Mouse (Mus musculus): ENCODE measurements around the gene Fam184b. TPM values are rescaled to one million over a fixed set of nuclear protein-coding genes. Genes with fewer than 3 reads are reported as not detected.

Fam184b gene
- polyA plus RNA-seq, 1 experiment = 2.6 TPM

DNA sequence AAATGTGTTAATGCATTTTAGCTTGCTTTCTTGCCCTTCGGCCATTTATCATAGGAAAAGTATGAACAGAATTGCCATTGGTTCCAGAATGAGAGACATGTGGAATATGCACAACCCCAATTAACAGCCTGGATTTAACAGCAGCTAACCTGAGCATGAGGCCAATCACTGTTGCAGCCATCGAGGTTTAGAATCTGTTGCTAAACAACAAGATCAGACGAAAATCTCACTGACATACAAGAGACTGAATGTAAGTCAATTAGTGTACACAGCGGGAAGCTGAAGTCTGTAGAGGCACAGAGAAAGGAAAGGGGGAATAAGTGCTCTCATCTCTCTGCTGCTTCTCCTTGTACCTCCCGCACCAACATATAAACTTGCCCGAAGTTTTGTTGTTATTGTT, 46.1 kb downstream of the Fam184b start:
- DNase-seq (ENCODE audit: low read depth) = peak; percentile 81

DNA sequence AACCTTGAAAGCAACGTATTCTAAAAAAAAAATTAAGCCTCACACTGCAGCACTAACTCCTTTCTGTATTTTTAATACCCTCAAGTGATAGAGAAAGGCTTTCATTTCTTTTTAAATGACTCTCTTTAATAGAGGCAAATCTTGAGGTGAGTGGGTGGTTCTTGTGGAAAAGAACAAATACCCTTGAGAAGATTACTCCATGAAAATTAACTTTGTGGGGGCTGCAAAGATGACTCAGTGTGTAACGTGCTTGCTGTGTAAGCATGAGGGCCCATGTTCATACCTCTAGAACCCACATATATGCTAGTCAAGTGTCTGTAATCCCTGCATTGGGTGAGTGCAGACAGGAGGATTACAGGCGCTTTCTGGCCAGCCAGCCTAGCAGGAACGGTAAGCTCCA, 49.3 kb downstream of the Fam184b start:
- DNase-seq (ENCODE audit: low read depth) = no peak

More for the DNA sequence above, 46.1 kb downstream of the Fam184b start:
- TF ChIP-seq POLR2A (IDR thresholded peaks at IDR 0.05; ENCODE audit: borderline replicate concordance, extremely low read depth, insufficient read depth, insufficient read length, poor library complexity, severe bottlenecking) (no peak), CTCF (IDR thresholded peaks at IDR 0.05; ENCODE audit: borderline replicate concordance, extremely low read depth, insufficient read depth, insufficient read length) (no peak)

DNA sequence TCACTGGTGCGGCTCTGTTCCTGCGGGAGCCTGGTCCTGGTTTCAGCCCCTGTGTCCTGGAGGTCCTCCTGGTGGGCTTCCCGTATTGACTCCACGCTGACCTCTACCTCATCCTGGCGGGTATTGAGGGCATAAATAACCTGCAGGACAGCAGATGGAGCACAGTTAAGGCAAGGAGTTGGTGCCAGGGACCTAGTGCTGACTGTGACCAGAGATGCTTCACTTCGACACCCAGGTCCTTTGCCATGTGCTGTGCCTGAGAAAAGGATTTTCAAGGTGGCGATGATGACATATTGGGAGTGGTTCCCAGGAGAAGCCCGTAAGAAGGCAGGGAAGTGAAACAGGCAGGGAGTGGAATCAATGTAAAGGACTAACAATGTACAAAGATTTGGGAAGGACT, 54.8 kb downstream of the Fam184b start:
- DNase-seq (ENCODE audit: low read depth) = no peak
- no peak for TF ChIP-seq CTCF (IDR thresholded peaks at IDR 0.05; ENCODE audit: borderline replicate concordance, extremely low read depth, insufficient read depth, insufficient read length)
- no peak for TF ChIP-seq POLR2A (IDR thresholded peaks at IDR 0.05; ENCODE audit: borderline replicate concordance, extremely low read depth, insufficient read depth, insufficient read length, poor library complexity, severe bottlenecking)

More for the DNA sequence above, 49.3 kb downstream of the Fam184b start:
- no peak for TF ChIP-seq CTCF (IDR thresholded peaks at IDR 0.05; ENCODE audit: borderline replicate concordance, extremely low read depth, insufficient read depth, insufficient read length)
- TF ChIP-seq POLR2A (IDR thresholded peaks at IDR 0.05; ENCODE audit: borderline replicate concordance, extremely low read depth, insufficient read depth, insufficient read length, poor library complexity, severe bottlenecking) = no peak

DNA sequence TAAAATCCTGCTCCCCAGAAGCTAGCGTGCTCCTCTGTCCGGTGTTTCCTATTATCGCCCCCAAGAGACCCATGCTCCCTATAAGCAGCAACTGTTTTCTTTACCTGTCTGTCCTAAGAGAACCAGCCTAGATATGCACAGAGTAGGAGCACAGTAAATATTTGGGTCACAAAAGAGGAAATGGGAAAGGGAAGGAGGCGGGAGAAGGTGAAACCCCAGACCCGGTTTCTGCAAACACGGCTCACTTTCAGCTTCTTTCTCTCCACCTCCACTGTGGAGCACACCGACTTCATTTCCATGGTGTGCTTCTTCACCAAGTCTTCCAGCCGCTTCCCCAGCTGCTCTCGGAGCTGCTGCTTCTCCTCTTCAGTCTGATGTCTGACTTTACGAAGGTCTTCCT, 59.1 kb downstream of the Fam184b start:
- DNase-seq (ENCODE audit: low read depth) = no peak
- TF ChIP-seq POLR2A (IDR thresholded peaks at IDR 0.05; ENCODE audit: borderline replicate concordance, extremely low read depth, insufficient read depth, insufficient read length, poor library complexity, severe bottlenecking) = no peak
- no peak for TF ChIP-seq CTCF (IDR thresholded peaks at IDR 0.05; ENCODE audit: borderline replicate concordance, extremely low read depth, insufficient read depth, insufficient read length)

DNA sequence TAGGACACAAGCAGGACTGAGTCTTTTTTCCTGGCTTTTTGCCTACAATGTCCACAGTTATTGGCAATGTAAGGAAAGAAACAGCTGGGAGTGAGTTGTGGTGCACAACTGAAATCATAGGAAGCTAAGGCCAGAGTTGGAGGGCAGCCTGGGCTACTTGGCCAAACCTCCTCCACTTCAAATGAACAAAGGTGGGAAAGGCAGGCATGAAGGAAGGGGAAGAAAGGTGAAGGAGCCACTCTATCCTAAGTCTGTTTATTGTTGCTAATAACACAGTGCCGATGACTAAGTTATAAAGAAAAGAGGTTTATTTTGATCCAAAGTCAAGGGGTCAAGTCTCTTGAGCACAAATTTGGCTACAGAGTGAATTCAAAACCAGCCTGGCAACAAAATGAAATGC, 62.0 kb downstream of the Fam184b start:
- no peak for DNase-seq (ENCODE audit: low read depth)
- no peak for TF ChIP-seq CTCF (IDR thresholded peaks at IDR 0.05; ENCODE audit: borderline replicate concordance, extremely low read depth, insufficient read depth, insufficient read length)
- no peak for TF ChIP-seq POLR2A (IDR thresholded peaks at IDR 0.05; ENCODE audit: borderline replicate concordance, extremely low read depth, insufficient read depth, insufficient read length, poor library complexity, severe bottlenecking)

DNA sequence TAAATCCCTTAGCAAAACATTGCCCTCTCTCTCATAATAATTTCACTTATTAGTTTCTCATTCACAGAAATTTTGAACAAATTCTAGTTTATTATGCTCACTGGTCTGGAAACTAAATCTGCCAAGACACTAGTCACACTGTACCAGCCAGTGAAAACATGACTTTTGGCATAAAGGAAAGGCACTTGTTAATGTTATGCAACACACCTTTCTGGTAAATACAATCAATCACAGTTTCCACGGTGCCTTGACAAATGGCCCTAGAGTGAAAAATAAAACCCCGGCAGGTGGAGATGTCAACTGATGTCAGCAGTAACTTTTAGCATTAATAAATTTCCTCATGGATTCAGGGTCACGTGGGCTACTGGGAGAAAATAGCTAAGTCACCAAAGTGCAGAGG, 62.7 kb downstream of the Fam184b start:
- TF ChIP-seq POLR2A (IDR thresholded peaks at IDR 0.05; ENCODE audit: borderline replicate concordance, extremely low read depth, insufficient read depth, insufficient read length, poor library complexity, severe bottlenecking) = no peak
- no peak for TF ChIP-seq CTCF (IDR thresholded peaks at IDR 0.05; ENCODE audit: borderline replicate concordance, extremely low read depth, insufficient read depth, insufficient read length)
- DNase-seq (ENCODE audit: low read depth) = no peak

DNA sequence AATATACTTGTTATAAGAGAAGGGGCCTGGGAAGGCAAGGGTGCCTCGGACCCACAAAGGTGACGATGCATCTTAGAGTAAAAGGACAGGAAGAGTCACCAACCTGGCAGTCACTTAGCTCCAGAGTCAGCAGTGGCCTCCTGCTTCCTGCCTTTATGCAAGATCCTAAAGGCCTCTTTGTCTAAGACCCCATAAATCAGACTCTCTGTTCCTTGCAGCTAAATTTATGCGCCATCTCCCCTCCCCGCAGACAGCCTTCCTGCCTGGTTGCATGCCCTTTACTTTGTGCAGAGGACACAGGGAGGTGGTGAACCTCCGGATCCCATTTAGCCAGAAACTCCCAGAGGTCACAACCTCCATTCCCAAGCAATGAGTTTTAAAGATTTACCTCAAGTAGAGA, 66.6 kb downstream of the Fam184b start:
- TF ChIP-seq CTCF (IDR thresholded peaks at IDR 0.05; ENCODE audit: borderline replicate concordance, extremely low read depth, insufficient read depth, insufficient read length) (no peak), POLR2A (IDR thresholded peaks at IDR 0.05; ENCODE audit: borderline replicate concordance, extremely low read depth, insufficient read depth, insufficient read length, poor library complexity, severe bottlenecking) (no peak)
- DNase-seq (ENCODE audit: low read depth) = no peak

DNA sequence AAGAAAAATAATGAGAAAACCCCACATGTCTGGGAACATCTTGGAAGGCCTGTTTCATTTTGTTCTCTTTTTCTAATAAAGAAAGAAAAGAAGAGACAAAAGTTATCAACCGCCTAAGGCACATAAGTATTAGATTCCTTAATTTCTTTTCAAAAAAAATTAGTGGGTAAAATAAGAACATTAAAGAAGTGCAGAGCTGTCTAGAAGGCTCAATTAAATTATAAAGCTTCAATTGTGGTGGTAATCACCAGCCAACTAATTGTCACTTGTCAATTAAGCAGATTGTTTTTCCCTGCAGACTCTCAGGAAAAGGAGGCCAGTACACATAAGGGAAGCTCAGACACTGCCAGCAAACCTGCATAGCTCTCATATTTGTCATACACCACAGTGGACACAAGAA, 73.6 kb downstream of the Fam184b start:
- DNase-seq (ENCODE audit: low read depth) = peak; percentile 15

DNA sequence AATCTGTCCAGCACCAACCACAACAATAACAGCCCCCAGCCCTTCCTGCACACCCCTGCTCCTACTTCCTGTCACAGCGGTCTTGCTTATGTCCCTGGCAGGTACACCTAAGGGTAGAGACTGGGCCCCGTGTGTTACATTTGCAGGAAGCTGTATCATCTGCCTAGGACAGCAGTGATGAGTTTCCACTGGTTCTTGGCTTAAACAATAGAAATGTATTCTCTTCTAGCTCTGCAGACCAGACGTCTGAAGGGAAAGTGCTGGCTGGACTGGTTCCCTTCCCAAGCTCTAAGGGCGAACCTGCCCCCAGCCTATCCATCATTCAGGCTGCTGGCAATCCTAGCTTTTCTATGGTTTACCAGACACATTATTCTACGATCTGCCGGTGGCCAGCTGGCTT, 75.4 kb downstream of the Fam184b start:
- TF ChIP-seq POLR2A (IDR thresholded peaks at IDR 0.05; ENCODE audit: borderline replicate concordance, extremely low read depth, insufficient read depth, insufficient read length, poor library complexity, severe bottlenecking) (no peak), CTCF (IDR thresholded peaks at IDR 0.05; ENCODE audit: borderline replicate concordance, extremely low read depth, insufficient read depth, insufficient read length) (no peak)
- DNase-seq (ENCODE audit: low read depth) = peak; percentile 5

More for the DNA sequence above, 73.6 kb downstream of the Fam184b start:
- TF ChIP-seq POLR2A (IDR thresholded peaks at IDR 0.05; ENCODE audit: borderline replicate concordance, extremely low read depth, insufficient read depth, insufficient read length, poor library complexity, severe bottlenecking) = no peak
- no peak for TF ChIP-seq CTCF (IDR thresholded peaks at IDR 0.05; ENCODE audit: borderline replicate concordance, extremely low read depth, insufficient read depth, insufficient read length)

DNA sequence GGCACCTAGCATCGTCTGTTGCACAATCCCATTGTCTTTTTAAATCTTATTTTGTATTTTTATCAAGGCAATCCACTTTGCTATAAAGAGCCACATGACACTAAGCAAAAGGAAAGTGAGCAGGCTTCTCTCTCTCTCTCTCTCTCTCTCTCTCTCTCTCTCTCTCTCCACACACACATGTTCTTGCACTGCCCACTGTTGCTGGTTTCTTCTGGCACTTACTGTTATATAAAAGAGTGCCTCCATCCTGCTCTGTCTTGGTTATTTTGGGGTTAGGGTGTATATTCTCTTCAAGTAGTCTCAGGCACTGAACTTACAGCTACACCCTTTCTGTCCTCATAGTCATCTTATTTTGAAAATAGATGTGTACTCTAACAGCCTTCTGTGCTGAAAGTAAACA, 89.8 kb downstream of the Fam184b start:
- no peak for DNase-seq (ENCODE audit: low read depth)
- TF ChIP-seq POLR2A (IDR thresholded peaks at IDR 0.05; ENCODE audit: borderline replicate concordance, extremely low read depth, insufficient read depth, insufficient read length, poor library complexity, severe bottlenecking) (no peak), CTCF (IDR thresholded peaks at IDR 0.05; ENCODE audit: borderline replicate concordance, extremely low read depth, insufficient read depth, insufficient read length) (no peak)

DNA sequence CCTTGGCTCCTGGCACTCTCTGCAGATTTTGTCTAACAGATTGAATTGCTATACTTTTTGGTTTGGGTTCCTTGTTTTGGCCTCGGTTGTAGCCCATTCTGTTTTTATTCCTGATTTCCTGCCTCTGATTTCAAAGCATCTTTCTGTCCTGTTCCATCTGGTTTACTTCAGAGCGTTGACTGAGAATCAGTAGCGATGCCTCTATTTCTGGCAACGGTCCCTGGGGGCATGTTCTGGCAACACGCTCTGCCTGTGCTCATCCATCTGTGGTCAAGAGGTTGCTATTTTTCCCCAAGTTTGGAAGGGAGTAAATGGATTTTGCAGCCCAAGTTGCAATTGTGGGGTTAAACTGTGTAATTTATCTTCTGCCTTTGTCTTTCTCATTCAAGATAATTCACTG, 96.0 kb downstream of the Fam184b start:
- peak; percentile 37 for DNase-seq (ENCODE audit: low read depth)
- no peak for TF ChIP-seq POLR2A (IDR thresholded peaks at IDR 0.05; ENCODE audit: borderline replicate concordance, extremely low read depth, insufficient read depth, insufficient read length, poor library complexity, severe bottlenecking)
- no peak for TF ChIP-seq CTCF (IDR thresholded peaks at IDR 0.05; ENCODE audit: borderline replicate concordance, extremely low read depth, insufficient read depth, insufficient read length)

DNA sequence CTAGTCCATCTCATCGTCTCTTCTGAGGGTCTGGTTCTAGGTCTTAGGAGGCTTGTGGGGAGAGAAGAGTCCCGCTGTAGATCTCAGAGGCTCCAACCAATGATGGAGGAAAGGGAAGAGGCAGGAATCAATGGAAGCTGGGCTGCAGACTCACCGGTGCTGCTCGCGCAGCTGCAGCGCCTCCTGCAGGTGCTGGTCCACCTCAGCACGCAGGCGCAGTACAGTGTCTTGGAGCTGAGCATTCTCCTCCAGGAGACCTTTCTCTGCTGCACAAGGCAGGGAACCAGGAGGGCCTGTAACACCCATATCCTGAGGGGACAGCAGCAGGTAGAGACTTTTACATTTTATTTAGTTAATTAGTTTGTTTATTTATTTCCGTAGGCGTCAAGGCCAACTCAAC, 99.9 kb downstream of the Fam184b start:
- peak; percentile 6 for DNase-seq (ENCODE audit: low read depth)
- TF ChIP-seq POLR2A (IDR thresholded peaks at IDR 0.05; ENCODE audit: borderline replicate concordance, extremely low read depth, insufficient read depth, insufficient read length, poor library complexity, severe bottlenecking) = no peak
- TF ChIP-seq CTCF (IDR thresholded peaks at IDR 0.05; ENCODE audit: borderline replicate concordance, extremely low read depth, insufficient read depth, insufficient read length) = 0 out of 2 replicates have a peak, but pooled peaks have one; percentile 21
